Mouse (Mus musculus) embryonic facial prominence, embryonic 10.5 days (tissue): ENCODE measurements at regions not wholly inside any gene's neighbourhood (a gene's known extent, or its start where the extent isn't known, plus 50 kb on each side); places are given as distances from the start of the nearest gene placed in this dataset.
A peak's percentile ranks its signal among the peaks of the same experiment; 100 is the strongest.
"Not testable (repeated sequence)": the region's sequence is repeated elsewhere in the genome, so short reads cannot be mapped to it uniquely, and the experiment has no call there.

Source experiments
- DNase-seq: peaks from one replicate; pipeline ENCODE4 v3.0.0-alpha.2; 2017; ENCODE audit warnings: low spot score
- H3K27ac ChIP-seq: fragments of 300-500 bp; sonication (generic); replicated peaks from 2 replicates; pipeline ENCODE4 v1.5.1; 2016; ENCODE audit warnings: mild to moderate bottlenecking
- H3K27me3 ChIP-seq: fragments of 300-500 bp; sonication (generic); replicated peaks from 2 replicates; pipeline ENCODE4 v1.6.1; 2016; ENCODE audit warnings: low read depth, mild to moderate bottlenecking; ENCODE audit not compliant: poor library complexity, severe bottlenecking
- H3K36me3 ChIP-seq: fragments of 300-500 bp; sonication (generic); replicated peaks from 2 replicates; pipeline ENCODE4 v1.6.1; 2016; ENCODE audit warnings: mild to moderate bottlenecking, moderate library complexity
- H3K4me1 ChIP-seq: fragments of 300-500 bp; sonication (generic); 2 replicates; pipeline ENCODE4 v1.6.1; 2016
- H3K4me3 ChIP-seq: fragments of 300-500 bp; sonication (generic); 2 replicates; pipeline ENCODE4 v1.5.1; 2016; ENCODE audit warnings: mild to moderate bottlenecking, moderate library complexity
- H3K9me3 ChIP-seq: fragments of 300-500 bp; sonication (generic); 2 replicates; pipeline ENCODE4 v1.6.1; 2016; ENCODE audit warnings: mild to moderate bottlenecking
- WGBS: fragments of 180-500 bp; shearing (Covaris S2); methylation state at CpG from one replicate; pipeline ENCODE4 v1.1.7; 2016; 5-methylcytosine and 5-hydroxymethylcytosine counted together

- H3K9me3 ChIP-seq, DNase-seq, H3K27ac ChIP-seq, H3K36me3 ChIP-seq, H3K27me3 ChIP-seq, H3K4me1 ChIP-seq, H3K4me3 ChIP-seq: not testable (repeated sequence)
- 70% methylated on average over 3 of the region's 3 CpGs for WGBS
Observed at GRCm38 (mm10) chr16:21102033-21102432, 51.8 kb downstream of the Teddm3 start.

- H3K36me3 ChIP-seq, H3K4me1 ChIP-seq, DNase-seq, H3K4me3 ChIP-seq, H3K27ac ChIP-seq, H3K27me3 ChIP-seq, H3K9me3 ChIP-seq: not testable (repeated sequence)
- 89% methylated on average over 2 of the region's 2 CpGs for whole genome bisulfite sequencing
Observed at GRCm38 (mm10) chr16:21100126-21100525, 53.7 kb downstream of the Teddm3 start.

GRCm38 (mm10) chr16:21074779-21075148, 79.0 kb downstream of the Teddm3 start:
- Histone ChIP-seq H3K36me3 (no peaks in the 10 kb centered on the region), H3K9me3 (no peaks in the 10 kb centered on the region), H3K27ac (no peak overlapping the region), H3K27me3 (no peaks in the 10 kb centered on the region), H3K4me1 (0 out of 2 replicates have a peak, but pooled peaks cover 3% of the 10 kb centered on the region), H3K4me3 (no peak overlapping the region)
- no peak for DNase-seq
- 68% methylated on average over 5 of the region's 5 CpGs for WGBS

GRCm38 (mm10) chr16:21074082-21074778, 79.6 kb downstream of the Teddm3 start:
- WGBS = 30% methylated on average over 9 of the region's 10 CpGs

GRCm38 (mm10) chr16:21060211-21060610, 93.6 kb downstream of the Teddm3 start:
- no peaks in the 10 kb centered on the region for H3K27me3 ChIP-seq
- no peak overlapping the region for H3K27ac ChIP-seq
- no peaks in the 10 kb centered on the region for H3K36me3 ChIP-seq
- H3K4me3 ChIP-seq = no peak overlapping the region
- no peak for DNase-seq
- H3K4me1 ChIP-seq = no peaks in the 10 kb centered on the region
- H3K9me3 ChIP-seq = 0 out of 2 replicates have a peak, but pooled peaks cover 4% of the 10 kb centered on the region
- WGBS = 83% methylated on average over 2 of the region's 2 CpGs

More at GRCm38 (mm10) chr16:21074082-21074778, 79.6 kb downstream of the Teddm3 start:
- not testable (repeated sequence) for H3K4me1 ChIP-seq, H3K9me3 ChIP-seq, H3K27ac ChIP-seq, H3K4me3 ChIP-seq, H3K36me3 ChIP-seq, H3K27me3 ChIP-seq
- peak; percentile 34 for DNase-seq

- H3K27ac ChIP-seq = no peak overlapping the region
- no peaks in the 10 kb centered on the region for H3K27me3 ChIP-seq
- DNase-seq = no peak
- peaks cover 15% of the 10 kb centered on the region for H3K9me3 ChIP-seq
- H3K36me3 ChIP-seq = no peaks in the 10 kb centered on the region
- H3K4me3 ChIP-seq = no peak overlapping the region
- no peaks in the 10 kb centered on the region for H3K4me1 ChIP-seq
Observed at GRCm38 (mm10) chr16:21054772-21055171, 99.0 kb downstream of the Teddm3 start.

- H3K27ac ChIP-seq, DNase-seq, H3K36me3 ChIP-seq, H3K27me3 ChIP-seq, H3K4me3 ChIP-seq, H3K9me3 ChIP-seq, H3K4me1 ChIP-seq: not testable (repeated sequence)
- 81% methylated on average over 1 of the region's 1 CpGs for WGBS
Observed at GRCm38 (mm10) chr16:21022087-21022486, 131.7 kb downstream of the Teddm3 start.

- DNase-seq = no peak
- H3K27ac ChIP-seq = no peak overlapping the region
Observed at GRCm38 (mm10) chr16:21004871-21005270, 148.9 kb downstream of the Teddm3 start.

GRCm38 (mm10) chr16:21001126-21001525, 152.7 kb downstream of the Teddm3 start:
- H3K4me3 ChIP-seq = no peak overlapping the region
- DNase-seq = no peak
- 0 out of 2 replicates have a peak, but pooled peaks cover 4% of the 10 kb centered on the region for H3K9me3 ChIP-seq
- whole genome bisulfite sequencing = 88% methylated on average over 1 of the region's 1 CpGs
- no peaks in the 10 kb centered on the region for H3K36me3 ChIP-seq
- no peaks in the 10 kb centered on the region for H3K27me3 ChIP-seq
- H3K27ac ChIP-seq = no peak overlapping the region
- no peaks in the 10 kb centered on the region for H3K4me1 ChIP-seq

More at GRCm38 (mm10) chr16:21004871-21005270, 148.9 kb downstream of the Teddm3 start:
- no peaks in the 10 kb centered on the region for H3K4me1 ChIP-seq
- H3K36me3 ChIP-seq = no peaks in the 10 kb centered on the region
- no peak overlapping the region for H3K4me3 ChIP-seq
- no peaks in the 10 kb centered on the region for H3K27me3 ChIP-seq
- H3K9me3 ChIP-seq = 0 out of 2 replicates have a peak, but pooled peaks cover 4% of the 10 kb centered on the region

- WGBS = 84% methylated on average over 2 of the region's 2 CpGs
Observed at GRCm38 (mm10) chr16:20990524-20990923, 163.3 kb downstream of the Teddm3 start.

GRCm38 (mm10) chr16:20975406-20975805, 178.4 kb downstream of the Teddm3 start:
- Histone ChIP-seq H3K27me3 (no peaks in the 10 kb centered on the region), H3K36me3 (no peaks in the 10 kb centered on the region), H3K4me3 (no peak overlapping the region), H3K9me3 (no peaks in the 10 kb centered on the region), H3K27ac (no peak overlapping the region), H3K4me1 (peaks cover 5% of the 10 kb centered on the region; the same call in 1 of the 2 replicates)
- no peak for DNase-seq
- 70% methylated on average over 2 of the region's 2 CpGs for WGBS

More at GRCm38 (mm10) chr16:20990524-20990923, 163.3 kb downstream of the Teddm3 start:
- Histone ChIP-seq H3K4me3 (no peak overlapping the region), H3K4me1 (no peaks in the 10 kb centered on the region), H3K27ac (no peak overlapping the region), H3K27me3 (no peaks in the 10 kb centered on the region), H3K9me3 (peaks cover 6% of the 10 kb centered on the region; the same call in 1 of the 2 replicates), H3K36me3 (no peaks in the 10 kb centered on the region)
- no peak for DNase-seq

GRCm38 (mm10) chr16:20972442-20972841, 181.4 kb downstream of the Teddm3 start:
- no peak for DNase-seq
- Histone ChIP-seq H3K27me3 (no peaks in the 10 kb centered on the region), H3K9me3 (no peaks in the 10 kb centered on the region), H3K27ac (no peak overlapping the region), H3K36me3 (no peaks in the 10 kb centered on the region), H3K4me1 (peaks cover 5% of the 10 kb centered on the region; the same call in 1 of the 2 replicates), H3K4me3 (no peak overlapping the region)

GRCm38 (mm10) chr16:20958905-20959304, 194.9 kb downstream of the Teddm3 start:
- no peak overlapping the region for H3K4me3 ChIP-seq
- H3K36me3 ChIP-seq = no peaks in the 10 kb centered on the region
- no peaks in the 10 kb centered on the region for H3K4me1 ChIP-seq
- H3K9me3 ChIP-seq = no peaks in the 10 kb centered on the region
- no peak overlapping the region for H3K27ac ChIP-seq
- H3K27me3 ChIP-seq = no peaks in the 10 kb centered on the region
- WGBS = 87% methylated on average over 10 of the region's 10 CpGs
- no peak for DNase-seq
